In genomic region chr2:49814011-49814410, GRCm38 (mm10) we compare ENCODE assay signal across 12 mouse cellular contexts. TPM values are rescaled to one million over a fixed set of nuclear protein-coding genes. Genes with fewer than 3 reads are reported as not detected.
DNase-seq lines count a peak whose midpoint lies in the region; ATAC-seq and TF ChIP-seq lines count a peak whose summit lies in the region.
"Had no signal": no experiment of that assay in that cellular context is flagged by ENCODE, and none has a peak within 500 bp of the region (broad histone marks: within the 10 kb centered on the region; RNA-seq: fewer than 3 reads in every experiment).

No protein-coding gene starts in this region.

- ATAC-seq in granulocyte monocyte progenitor cell, adult 5-6 weeks (replicated peaks; ENCODE audit: poor library complexity, severe bottlenecking) = peak; percentile 70

- H3K79me2 ChIP-seq in C2C12 (ENCODE audit: control insufficient read depth, insufficient read depth) = no peaks in the 10 kb centered on the region

- no peak overlapping the region for H3ac ChIP-seq in C2C12 (ENCODE audit: control insufficient read depth, insufficient read length, low read depth)

- DNase-seq in 3134 (ENCODE audit: extremely low read depth, insufficient read length, low spot score) = peak; percentile 44
- DNase-seq in lung, postnatal 36 days = peak; percentile 78
- DNase-seq in gastrocnemius, postnatal 36 days = no peak
- DNase-seq in layer of hippocampus, adult 8-10 months (ENCODE audit: low spot score in 2 of 2) = no peak
- DNase-seq in layer of hippocampus, adult 11-12 months (ENCODE audit: low spot score) = no peak
- DNase-seq in layer of hippocampus, postnatal 25 days (ENCODE audit: extremely low spot score in 1 of 2, low spot score in 1 of 2) = no peak
- DNase-seq: cerebellum, postnatal 36 days; kidney, postnatal 10 days had no signal

- H3K36me3 ChIP-seq in C2C12 (ENCODE audit: control insufficient read depth, insufficient read depth) = no peaks in the 10 kb centered on the region
- H3K36me3 ChIP-seq: G1E; hindbrain, embryonic 10.5 days had no signal

- intact Hi-C loops in gastrocnemius, postnatal 36 days (cut with DNase I) = no loop called here

- no peaks in the 10 kb centered on the region for H3K27me3 ChIP-seq in C2C12 (ENCODE audit: control insufficient read depth, insufficient read depth, insufficient read length)

- no peak for TF ChIP-seq CTCF in C2C12 (IDR thresholded peaks at IDR 0.05; ENCODE audit: control insufficient read depth, insufficient read depth, insufficient read length)

- no peaks in the 10 kb centered on the region for H3K79me3 ChIP-seq in C2C12 (ENCODE audit: low read depth)

- no peak overlapping the region for H3K4me3 ChIP-seq in C2C12 (ENCODE audit: insufficient read depth, poor library complexity, severe bottlenecking)
- H3K4me3 ChIP-seq: hindbrain, embryonic 10.5 days had no signal

TF ChIP-seq in C2C12, 6 proteins besides CTCF, POLR2A, EP300 and RAD21:
- TF ChIP-seq FOSL1 (IDR thresholded peaks at IDR 0.05; ENCODE audit: insufficient read depth, low read length, poor library complexity, severe bottlenecking) (peak; percentile 72), MAX (IDR thresholded peaks at IDR 0.05) (no peak), MYOD1 (IDR thresholded peaks at IDR 0.05; ENCODE audit: control insufficient read depth, insufficient read length, low read depth) (peak; percentile 96), CEBPB (IDR thresholded peaks at IDR 0.05; ENCODE audit: low read depth) (peak; percentile 87), MYOG (IDR thresholded peaks at IDR 0.05; ENCODE audit: control insufficient read depth, extremely low read depth, insufficient read length) (no peak), USF1 (IDR thresholded peaks at IDR 0.05; ENCODE audit: low read depth) (no peak)

RNA-seq across cellular contexts. Expression of gene Lypd6b, which starts 26.5 kb away (rescaled TPM):
- 0.02 TPM for polyA plus RNA-seq in C2C12 (2012; fragmentation: generic; extraction: Trizol)
- not detected in 2 replicates for total RNA-seq in granulocyte monocyte progenitor cell, adult 5-6 weeks (2014; fragmentation: Nextera tagmentation)
- total RNA-seq in granulocyte monocyte progenitor cell, adult 5-6 weeks (2017) = 0.10 TPM in 1 of 2 replicates, not detected in the other
- total RNA-seq in gastrocnemius, postnatal 36 days (2021) = not detected
- 1 to 10 TPM; 3.7 to 6.0 (median 4.4) TPM for total RNA-seq in layer of hippocampus, adult 8-10 months (2022)
- total RNA-seq in layer of hippocampus, postnatal 25 days (2021) = 1 to 10 TPM; 4.2 to 4.3 TPM
- polyA plus RNA-seq: G1E had no signal

Comparison
In these comparisons a context has a peak if more than half of its experiments do, and no peak if none do; other contexts are left out.
1. DNase-seq: peak in 3134 (single experiment) and lung, postnatal 36 days (single experiment); none in gastrocnemius, postnatal 36 days (0 of 2), layer of hippocampus, adult 8-10 months (0 of 2), layer of hippocampus, adult 11-12 months (single experiment) and layer of hippocampus, postnatal 25 days (0 of 2).
2. RNA of gene Lypd6b, which starts 26.5 kb away (total RNA-seq): 3.7 to 6.0 TPM in layer of hippocampus, adult 8-10 months and 4.2 to 4.3 TPM in layer of hippocampus, postnatal 25 days; 0.10 TPM in granulocyte monocyte progenitor cell, adult 5-6 weeks and not detected in gastrocnemius, postnatal 36 days; every median in the first group is over 4 times any median in the second.